Comparison of ENCODE assay signal across 26 mouse cellular contexts in genomic region chr4:46361258-46361657, GRCm38 (mm10). TPM values are rescaled to one million over a fixed set of nuclear protein-coding genes. Genes with fewer than 3 reads are reported as not detected.
A peak's percentile ranks its signal among the peaks of the same experiment; 100 is the strongest.
DNase-seq lines count a peak whose midpoint lies in the region; ATAC-seq and TF ChIP-seq lines count a peak whose summit lies in the region.
"Had no signal": no experiment of that assay in that cellular context is flagged by ENCODE, and none has a peak within 500 bp of the region (broad histone marks: within the 10 kb centered on the region; RNA-seq: fewer than 3 reads in every experiment).

No protein-coding gene starts in this region.

- H3K9me3 ChIP-seq in forebrain, embryonic 11.5 days (ENCODE audit: control insufficient read depth, low read length) = no peaks in the 10 kb centered on the region
- H3K9me3 ChIP-seq in intestine, embryonic 16.5 days (ENCODE audit: control insufficient read depth, low read length) = 0 out of 2 replicates have a peak, but pooled peaks cover 3% of the 10 kb centered on the region
- H3K9me3 ChIP-seq: heart, embryonic 10.5 days; liver, embryonic 15.5 days had no signal

- ATAC-seq in forebrain, embryonic 11.5 days (replicated peaks; ENCODE audit: low FRiP score) = no peak
- no peak for ATAC-seq in intestine, embryonic 16.5 days
- ATAC-seq: forebrain, postnatal 0 days; hindbrain, embryonic 16.5 days; lung, postnatal 0 days; midbrain, embryonic 16.5 days had no signal

- H3K4me1 ChIP-seq in forebrain, embryonic 11.5 days (replicated peaks; ENCODE audit: control insufficient read depth, insufficient read depth, low read length) = no peaks in the 10 kb centered on the region
- H3K4me1 ChIP-seq in intestine, embryonic 16.5 days (ENCODE audit: control insufficient read depth, insufficient read depth, low read length) = no peaks in the 10 kb centered on the region
- H3K4me1 ChIP-seq: heart, embryonic 10.5 days; liver, embryonic 15.5 days had no signal

- peaks cover 2% of the 10 kb centered on the region; the same call in 1 of the 2 replicates for H3K27me3 ChIP-seq in forebrain, embryonic 11.5 days (ENCODE audit: control insufficient read depth, insufficient read depth, low read length)
- H3K27me3 ChIP-seq in intestine, embryonic 16.5 days (replicated peaks; ENCODE audit: control insufficient read depth, insufficient read depth, low read length) = no peaks in the 10 kb centered on the region; the same call in 1 of the 2 replicates
- H3K27me3 ChIP-seq: CH12.LX had no signal

- peak; percentile 79 to 84 for DNase-seq in left cerebral cortex, adult 18-20 months (ENCODE audit: low spot score in 2 of 2)
- DNase-seq in left cerebral cortex, postnatal 10 days (ENCODE audit: extremely low spot score in 1 of 2, low spot score in 2 of 2) = no peak
- peak; percentile 74 for DNase-seq in NIH3T3 (ENCODE audit: low read depth)
- peak; percentile 56 to 78 for DNase-seq in left cerebral cortex, adult 2 months (ENCODE audit: extremely low spot score in 1 of 2, low spot score in 2 of 2)
- DNase-seq in telencephalon, adult 2 months (ENCODE audit: low read depth, low spot score) = peak; percentile 65
- DNase-seq in forebrain, embryonic 11.5 days (ENCODE audit: low spot score) = no peak
- DNase-seq: adrenal gland, adult 8-10 months; cerebellum, adult 2 months; forebrain, postnatal 0 days; gastrocnemius, postnatal 25 days; heart, postnatal 36 days; kidney, adult 11 months; kidney, postnatal 14 days; thymus, adult 2 months had no signal

- no peak overlapping the region for H3K9ac ChIP-seq in forebrain, embryonic 11.5 days (ENCODE audit: low read length)
- H3K9ac ChIP-seq in intestine, embryonic 16.5 days (ENCODE audit: low read depth, low read length) = no peak overlapping the region
- H3K9ac ChIP-seq: forebrain, postnatal 0 days; liver, embryonic 15.5 days had no signal

- no peak for TF ChIP-seq CTCF in left cerebral cortex, adult 2 months (IDR thresholded peaks at IDR 0.05)

- H3K4me3 ChIP-seq in left cerebral cortex, adult 2 months = no peak overlapping the region
- no peak overlapping the region for H3K4me3 ChIP-seq in forebrain, embryonic 11.5 days (ENCODE audit: low read depth, low read length)
- H3K4me3 ChIP-seq in intestine, embryonic 16.5 days (ENCODE audit: low read length) = no peak overlapping the region
- H3K4me3 ChIP-seq: erythroblast, embryonic 14.5 days; heart, embryonic 10.5 days; liver, embryonic 15.5 days had no signal

- H3K27ac ChIP-seq in left cerebral cortex, adult 2 months = no peak overlapping the region
- H3K27ac ChIP-seq in forebrain, embryonic 11.5 days (ENCODE audit: low read depth, low read length) = no peak overlapping the region
- H3K27ac ChIP-seq in intestine, embryonic 16.5 days (ENCODE audit: low read length) = no peak overlapping the region
- H3K27ac ChIP-seq: heart, embryonic 10.5 days; liver, embryonic 15.5 days had no signal

- WGBS in forebrain, embryonic 11.5 days = 75% methylated on average over 5 of the region's 5 CpGs
- WGBS in intestine, embryonic 16.5 days = 68% methylated on average over 5 of the region's 5 CpGs

- no peaks in the 10 kb centered on the region for H3K36me3 ChIP-seq in forebrain, embryonic 11.5 days (ENCODE audit: control insufficient read depth, insufficient read depth, low read length)
- H3K36me3 ChIP-seq in intestine, embryonic 16.5 days (ENCODE audit: control insufficient read depth, insufficient read depth, low read length) = no peaks in the 10 kb centered on the region
- H3K36me3 ChIP-seq: heart, embryonic 10.5 days; liver, embryonic 15.5 days had no signal

- no peak overlapping the region for H3K4me2 ChIP-seq in forebrain, embryonic 11.5 days (ENCODE audit: low read depth, low read length, severe bottlenecking)
- no peak overlapping the region for H3K4me2 ChIP-seq in intestine, embryonic 16.5 days (ENCODE audit: low read depth, low read length)
- H3K4me2 ChIP-seq: liver, embryonic 15.5 days had no signal

- intact Hi-C loops in left cerebral cortex, postnatal 10 days (cut with DNase I) = no loop called here
- intact Hi-C loops in left cerebral cortex, adult 2 months (cut with DNase I) = no loop called here

RNA-seq across cellular contexts. Expression of gene Foxe1, which starts 17.8 kb away (rescaled TPM):
- not detected for total RNA-seq in left cerebral cortex, adult 18-20 months (2021)
- total RNA-seq in left cerebral cortex, postnatal 10 days (2021) = not detected
- not detected for total RNA-seq in left cerebral cortex, adult 2 months (2021)
- 0.08 TPM in 1 of 2 replicates, not detected in the other for polyA plus RNA-seq in forebrain, embryonic 11.5 days (2014; fragmentation: Nextera tagmentation; extraction: Ambion mirVana)
- not detected in 2 replicates for polyA plus RNA-seq in intestine, embryonic 16.5 days (2015; fragmentation: Nextera tagmentation; extraction: Ambion mirVana)
- total RNA-seq: adrenal gland, adult 8-10 months; CH12.LX; common myeloid progenitor, adult 5-6 weeks; gastrocnemius, postnatal 25 days; heart, postnatal 36 days; layer of hippocampus, postnatal 14 days; megakaryocyte, adult 5-6 weeks had no signal
- polyA plus RNA-seq: cerebellum, adult 2 months; erythroblast, embryonic 14.5 days; forebrain, postnatal 0 days; hindbrain, embryonic 16.5 days; limb, embryonic 14.5 days; liver, embryonic 15.5 days; lung, postnatal 0 days; midbrain, embryonic 16.5 days had no signal

RNA-seq across cellular contexts. Expression of gene Trmo, which starts 28.0 kb away (rescaled TPM):
- total RNA-seq in left cerebral cortex, adult 18-20 months (2021) = 1 to 10 TPM; 3.7 to 4.3 TPM
- total RNA-seq in left cerebral cortex, postnatal 10 days (2021) = 1 to 10 TPM; 3.7 to 4.6 TPM
- total RNA-seq in left cerebral cortex, adult 2 months (2021) = 1 to 10 TPM; 3.6 to 4.6 TPM
- polyA plus RNA-seq in forebrain, embryonic 11.5 days (2014; fragmentation: Nextera tagmentation; extraction: Ambion mirVana) = 10.9 and 11.6 TPM in 2 replicates
- 12.5 and 13.0 TPM in 2 replicates for polyA plus RNA-seq in intestine, embryonic 16.5 days (2015; fragmentation: Nextera tagmentation; extraction: Ambion mirVana)

RNA-seq across cellular contexts. Expression of gene Hemgn, which starts 52.0 kb away (rescaled TPM):
- not detected for total RNA-seq in left cerebral cortex, adult 18-20 months (2021)
- total RNA-seq in left cerebral cortex, postnatal 10 days (2021) = not detected
- not detected for total RNA-seq in left cerebral cortex, adult 2 months (2021)
- polyA plus RNA-seq in forebrain, embryonic 11.5 days (2014; fragmentation: Nextera tagmentation; extraction: Ambion mirVana) = 19.7 and 21.0 TPM in 2 replicates
- 2.6 and 8.1 TPM in 2 replicates for polyA plus RNA-seq in intestine, embryonic 16.5 days (2015; fragmentation: Nextera tagmentation; extraction: Ambion mirVana)
- total RNA-seq: CH12.LX; forebrain, postnatal 0 days; gastrocnemius, postnatal 25 days; layer of hippocampus, postnatal 14 days had no signal
- polyA plus RNA-seq: forebrain, postnatal 0 days; midbrain, embryonic 16.5 days had no signal

Comparison
In these comparisons a context has a peak if more than half of its experiments do, and no peak if none do; other contexts are left out.
1. DNase-seq: peak in left cerebral cortex, adult 18-20 months (2 of 2), NIH3T3 (single experiment), left cerebral cortex, adult 2 months (2 of 2) and telencephalon, adult 2 months (single experiment); none in left cerebral cortex, postnatal 10 days (0 of 2) and forebrain, embryonic 11.5 days (single experiment).